Mouse (Mus musculus): ENCODE measurements around the gene Lyg1.

DNA sequence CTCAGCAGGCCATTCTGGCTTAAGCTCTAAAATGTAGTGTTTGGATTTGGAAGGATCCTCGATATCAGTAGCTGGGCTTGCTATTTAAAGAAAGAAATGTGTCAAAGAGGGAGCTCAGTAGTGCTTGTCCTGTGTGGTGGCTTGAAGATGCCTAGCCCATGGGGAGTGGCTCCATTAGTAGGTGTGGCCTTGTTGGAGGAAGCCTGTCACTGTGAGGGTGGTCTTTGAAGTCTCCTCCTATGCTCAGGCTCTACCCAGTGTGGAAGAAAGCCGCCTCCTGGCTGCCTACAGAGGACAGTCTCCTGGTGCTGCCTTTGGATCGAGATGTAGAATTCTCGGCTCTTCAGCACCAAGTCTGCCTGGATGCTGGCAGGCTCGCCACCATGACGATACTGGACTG is 57.3 kb downstream of the Lyg1 start:
- no peak for TF ChIP-seq CTCF (IDR thresholded peaks at IDR 0.05)
- TF ChIP-seq POLR2A (IDR thresholded peaks at IDR 0.05; ENCODE audit: insufficient read depth, low read depth, low read length) = no peak
- TF ChIP-seq EP300 (IDR thresholded peaks at IDR 0.05; ENCODE audit: insufficient read depth, low read depth, low read length) = no peak

All from heart, adult 2 months (tissue).